Mouse (Mus musculus) hindbrain, postnatal 0 days (tissue): ENCODE data around the gene Zfp462. TPM values are rescaled to one million over a fixed set of nuclear protein-coding genes. Genes with fewer than 3 reads are reported as not detected.

Source experiments
- ATAC-seq: fragments of 200-750 bp; cut with Nextera tagmentation; 2 replicates; pipeline ENCODE4 v1.8.0; 2017; ENCODE audit warnings: mild to moderate bottlenecking, moderate TSS enrichment, moderate library complexity
- DNase-seq: peaks from one replicate; pipeline ENCODE4 v3.0.0-alpha.2; 2015; ENCODE audit warnings: low spot score
- H3K27ac ChIP-seq: fragments of 300-500 bp; sonication (generic); 2 replicates; pipeline ENCODE4 v1.5.1; 2014; ENCODE audit warnings: mild to moderate bottlenecking
- H3K27me3 ChIP-seq: fragments of 300-500 bp; sonication (generic); 2 replicates; pipeline ENCODE4 v1.6.1; 2014; ENCODE audit warnings: low read length, mixed read lengths; ENCODE audit not compliant: insufficient read depth
- H3K36me3 ChIP-seq: fragments of 300-500 bp; sonication (generic); 2 replicates; pipeline ENCODE4 v1.6.1; 2014; ENCODE audit warnings: low read length, mixed read lengths; ENCODE audit not compliant: insufficient read depth
- H3K4me1 ChIP-seq: fragments of 300-500 bp; sonication (generic); 2 replicates; pipeline ENCODE4 v1.6.1; 2014; ENCODE audit warnings: antibody characterized with exemption, low read length, mixed read lengths; ENCODE audit not compliant: insufficient read depth
- H3K4me2 ChIP-seq: fragments of 300-500 bp; sonication (generic); 2 replicates; pipeline ENCODE4 v1.6.1; 2014; ENCODE audit warnings: low read depth, mild to moderate bottlenecking, low read length, moderate library complexity, mixed read lengths
- H3K4me3 ChIP-seq: fragments of 300-500 bp; sonication (generic); 2 replicates; pipeline ENCODE4 v1.5.1; 2014; ENCODE audit warnings: low read length
- H3K9ac ChIP-seq: fragments of 300-500 bp; sonication (generic); replicated peaks from 2 replicates; pipeline ENCODE4 v1.6.1; 2014; ENCODE audit warnings: mild to moderate bottlenecking, low read length, moderate library complexity, mixed read lengths
- H3K9me3 ChIP-seq: fragments of 300-500 bp; sonication (generic); 2 replicates; pipeline ENCODE4 v1.6.1; 2016; ENCODE audit warnings: low read length, mixed read lengths
- CTCF ChIP-seq: IDR thresholded peaks from 2 replicates; pipeline ENCODE4 v1.5.1; 2016; ENCODE audit warnings: antibody characterized with exemption, control low read depth, low read depth
- WGBS: fragments of 180-500 bp; shearing (Covaris S2); extraction: QIAGEN DNeasy Blood & Tissue Kit; methylation state at CpG from one replicate; pipeline ENCODE4 v1.1.7; 2014; 5-methylcytosine and 5-hydroxymethylcytosine counted together
- polyA plus RNA-seq: library from polyadenylated mRNA; unstranded; fragments of >200 nt; fragmentation: Nextera tagmentation; extraction: Ambion mirVana; gene quantifications from 2 replicates; pipeline ENCODE4 v1.2.1, GENCODE M21; 2015
- total RNA-seq: library from RNA; depleted of rRNA; stranded (reverse); fragments of >200 nt; gene quantifications from 2 replicates; pipeline ENCODE4 v1.2.3, GENCODE M21; 2014

Gene Zfp462
- total and polyA plus RNA-seq, 2 experiments from 2014 or later = 6.5 to 39.4 TPM

DNA sequence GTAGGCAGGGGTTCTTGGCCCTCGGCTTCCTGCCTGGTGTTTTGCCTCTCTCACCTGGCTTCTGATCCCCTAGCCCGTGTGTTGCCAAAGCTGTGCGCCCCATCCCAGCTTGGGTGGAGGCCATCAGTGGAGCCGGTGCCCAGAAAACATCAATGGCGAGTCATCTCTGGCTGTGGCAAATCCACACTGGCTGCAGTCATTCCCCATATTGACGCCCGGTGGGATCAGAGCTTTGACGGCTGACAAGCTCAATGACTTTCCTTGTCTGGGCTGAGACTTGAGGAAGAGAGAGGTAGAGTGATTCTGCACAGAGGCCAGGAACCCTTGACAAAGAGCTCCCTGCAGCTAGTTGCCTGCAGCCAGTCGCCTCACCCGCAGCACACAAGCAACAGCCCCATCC lies 107.8 kb downstream of the Zfp462 start:
- Histone ChIP-seq H3K4me2 (no peak overlapping the region), H3K4me1 (peaks cover 6% of the 10 kb centered on the region), H3K9ac (no peak overlapping the region), H3K36me3 (peaks cover 39% of the 10 kb centered on the region), H3K9me3 (no peaks in the 10 kb centered on the region), H3K27ac (peak overlapping the region; percentile 38; the same call in 1 of the 2 replicates), H3K4me3 (no peak overlapping the region), H3K27me3 (no peaks in the 10 kb centered on the region)
- TF ChIP-seq CTCF = 0 out of 2 replicates have a peak, but pooled peaks have one; percentile 7
- DNase-seq (peak; percentile 55), ATAC-seq (peak; percentile 48)
- WGBS = 44% methylated on average over 10 of the region's 10 CpGs

- Histone ChIP-seq H3K27me3 (no peaks in the 10 kb centered on the region), H3K9ac (no peak overlapping the region), H3K36me3 (peaks cover 20% of the 10 kb centered on the region), H3K4me2 (no peak overlapping the region), H3K4me1 (no peaks in the 10 kb centered on the region; the same call in 1 of the 2 replicates), H3K27ac (no peak overlapping the region), H3K9me3 (no peaks in the 10 kb centered on the region), H3K4me3 (no peak overlapping the region)
- peak; percentile 12; the same call in 1 of the 2 replicates for ATAC-seq
- DNase-seq = no peak
- WGBS = 65% methylated on average over 10 of the region's 10 CpGs
- peak; percentile 29 for TF ChIP-seq CTCF
Observed at GRCm38 (mm10) chr4:55057666-55058455, 113.0 kb downstream of the Zfp462 start.

- peaks cover 13% of the 10 kb centered on the region; the same call in 1 of the 2 replicates for H3K36me3 ChIP-seq
- no peaks in the 10 kb centered on the region for H3K27me3 ChIP-seq
- H3K4me1 ChIP-seq = no peaks in the 10 kb centered on the region; the same call in 1 of the 2 replicates
- no peak overlapping the region for H3K9ac ChIP-seq
- no peak overlapping the region for H3K4me2 ChIP-seq
- whole genome bisulfite sequencing = 66% methylated on average over 5 of the region's 5 CpGs
- no peak overlapping the region for H3K27ac ChIP-seq
- H3K4me3 ChIP-seq = no peak overlapping the region
- no peak for ATAC-seq
- DNase-seq = no peak
- no peaks in the 10 kb centered on the region for H3K9me3 ChIP-seq
- no peak for TF ChIP-seq CTCF
Observed at GRCm38 (mm10) chr4:55058901-55059300, 114.1 kb downstream of the Zfp462 start.

GRCm38 (mm10) chr4:55066341-55067170 lies 121.7 kb downstream of the Zfp462 start:
- Histone ChIP-seq H3K4me3 (no peak overlapping the region), H3K4me2 (no peak overlapping the region), H3K27ac (no peak overlapping the region), H3K9me3 (no peaks in the 10 kb centered on the region), H3K27me3 (no peaks in the 10 kb centered on the region), H3K36me3 (peaks cover 7% of the 10 kb centered on the region; the same call in 1 of the 2 replicates), H3K9ac (no peak overlapping the region), H3K4me1 (no peaks in the 10 kb centered on the region)
- 76% methylated on average over 17 of the region's 17 CpGs for WGBS
- TF ChIP-seq CTCF = no peak
- no peak for ATAC-seq
- DNase-seq = no peak

- DNase-seq = no peak
- H3K27me3 ChIP-seq = no peaks in the 10 kb centered on the region
- 55% methylated on average over 5 of the region's 5 CpGs for WGBS
Observed at GRCm38 (mm10) chr4:55071535-55071934, 126.7 kb downstream of the Zfp462 start.

GRCm38 (mm10) chr4:55077133-55077889 lies 132.5 kb downstream of the Zfp462 start:
- Histone ChIP-seq H3K36me3 (peaks cover 41% of the 10 kb centered on the region), H3K9ac (no peak overlapping the region), H3K4me3 (no peak overlapping the region), H3K4me1 (peaks cover 10% of the 10 kb centered on the region; the same call in 1 of the 2 replicates), H3K27ac (peak overlapping the region; percentile 62), H3K27me3 (no peaks in the 10 kb centered on the region), H3K4me2 (0 out of 2 replicates have a peak overlapping the region, but pooled peaks have one; percentile 19), H3K9me3 (no peaks in the 10 kb centered on the region)
- TF ChIP-seq CTCF = peak; percentile 41; the same call in 1 of the 2 replicates
- DNase-seq (peak; percentile 78), ATAC-seq (peak; percentile 75)
- 21% methylated on average over 11 of the region's 11 CpGs for WGBS

More at GRCm38 (mm10) chr4:55071535-55071934, 126.7 kb downstream of the Zfp462 start:
- Histone ChIP-seq H3K4me3 (no peak overlapping the region), H3K27ac (no peak overlapping the region), H3K9ac (no peak overlapping the region), H3K36me3 (peaks cover 28% of the 10 kb centered on the region; the same call in 1 of the 2 replicates), H3K4me1 (0 out of 2 replicates have a peak, but pooled peaks cover 1% of the 10 kb centered on the region), H3K4me2 (no peak overlapping the region), H3K9me3 (no peaks in the 10 kb centered on the region)
- ATAC-seq = peak; percentile 63; the same call in 1 of the 2 replicates
- TF ChIP-seq CTCF = no peak
